Mouse (Mus musculus): ENCODE measurements around the gene Gm4969.

Gm4969 gene

DNA sequence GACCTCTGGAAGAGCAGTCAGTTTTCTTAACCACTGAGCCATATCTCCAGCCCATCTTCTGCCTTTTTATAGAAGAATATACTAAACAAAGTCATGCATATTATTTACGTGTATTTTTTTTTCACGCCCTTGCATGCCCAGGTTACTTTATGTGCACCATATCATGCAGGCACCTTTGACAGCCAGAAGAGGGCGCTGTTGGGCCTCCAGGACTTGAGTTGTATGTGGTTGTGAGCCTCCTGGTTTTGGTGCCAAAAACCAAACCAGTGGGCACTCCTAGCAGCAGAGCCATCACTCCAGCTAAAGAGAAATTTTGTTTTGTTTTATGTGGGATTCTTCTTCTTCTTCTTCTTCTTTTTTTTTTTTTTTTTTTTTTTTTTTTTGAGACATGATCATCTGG, 48.7 kb downstream of the Gm4969 start:
- no peak for DNase-seq (ENCODE audit: low spot score)

GRCm38 (mm10) chr7:19068707-19069106, 49.5 kb downstream of the Gm4969 start:
- peak; percentile 80 for DNase-seq (ENCODE audit: low spot score)

- DNase-seq (ENCODE audit: low spot score) = no peak
These were observed 50.2 kb downstream of the Gm4969 start for GRCm38 (mm10) chr7:19067935-19068334.

DNA sequence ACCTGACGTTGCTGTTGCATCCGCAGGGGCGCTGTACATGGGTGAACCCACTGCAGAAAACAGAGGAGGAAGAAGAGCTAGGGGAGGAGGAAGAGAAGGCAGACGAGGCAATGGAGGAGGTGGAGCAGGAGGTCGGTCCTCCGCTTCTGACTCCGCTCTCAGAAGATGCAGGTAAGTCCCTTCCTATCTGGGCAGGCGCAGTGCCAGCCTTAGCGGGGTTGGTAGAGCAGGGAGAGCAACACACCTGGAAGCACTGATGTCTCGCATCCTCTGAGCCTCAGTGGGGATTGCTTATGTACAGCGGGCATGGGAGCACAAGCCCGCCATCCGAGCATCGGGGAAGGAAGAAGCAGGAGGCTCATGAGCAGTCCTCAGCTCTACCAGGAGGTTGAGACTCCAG, 51.1 kb downstream of the Gm4969 start:
- no peak for DNase-seq (ENCODE audit: low spot score)

DNA sequence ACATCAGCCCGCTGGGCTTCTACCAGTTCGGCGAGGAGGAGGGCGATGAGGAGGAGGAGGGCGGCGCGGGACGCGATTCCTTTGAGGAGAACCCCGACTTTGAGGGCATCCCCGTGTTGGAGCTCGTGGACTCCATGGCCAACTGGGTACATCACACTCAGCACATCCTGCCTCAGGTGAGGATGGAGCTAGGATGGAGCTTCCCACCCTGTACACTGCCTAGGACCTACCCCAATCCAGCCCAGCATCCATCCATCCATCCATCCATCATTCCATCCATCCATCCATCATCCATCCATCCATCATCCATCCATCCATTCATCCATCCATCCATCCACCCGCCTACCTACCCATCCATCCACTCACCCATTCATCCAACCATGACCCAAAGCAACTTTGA, 52.3 kb downstream of the Gm4969 start:
- DNase-seq (ENCODE audit: low spot score) = no peak

- DNase-seq (ENCODE audit: low spot score) = no peak
These were observed 60.8 kb downstream of the Gm4969 start for GRCm38 (mm10) chr7:19057405-19057804.

GRCm38 (mm10) chr7:19055108-19055507, 63.1 kb downstream of the Gm4969 start:
- no peak for DNase-seq (ENCODE audit: low spot score)

DNA sequence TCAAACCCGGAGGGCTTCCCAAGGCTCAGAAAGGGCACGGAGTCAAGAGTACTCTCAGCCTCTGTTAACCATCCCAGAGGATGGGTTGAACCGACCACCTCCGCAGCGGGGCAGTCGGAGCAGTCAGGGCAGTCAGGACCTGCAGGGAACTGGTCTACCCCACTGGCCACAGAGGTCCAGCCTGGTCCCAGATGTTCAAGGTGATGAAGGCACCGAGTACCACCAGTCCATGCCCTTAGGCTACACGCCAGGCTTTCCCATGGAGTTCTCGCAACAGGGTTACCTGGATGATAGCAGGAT, 63.4 kb downstream of the Gm4969 start:
- DNase-seq (ENCODE audit: low spot score) = no peak

DNA sequence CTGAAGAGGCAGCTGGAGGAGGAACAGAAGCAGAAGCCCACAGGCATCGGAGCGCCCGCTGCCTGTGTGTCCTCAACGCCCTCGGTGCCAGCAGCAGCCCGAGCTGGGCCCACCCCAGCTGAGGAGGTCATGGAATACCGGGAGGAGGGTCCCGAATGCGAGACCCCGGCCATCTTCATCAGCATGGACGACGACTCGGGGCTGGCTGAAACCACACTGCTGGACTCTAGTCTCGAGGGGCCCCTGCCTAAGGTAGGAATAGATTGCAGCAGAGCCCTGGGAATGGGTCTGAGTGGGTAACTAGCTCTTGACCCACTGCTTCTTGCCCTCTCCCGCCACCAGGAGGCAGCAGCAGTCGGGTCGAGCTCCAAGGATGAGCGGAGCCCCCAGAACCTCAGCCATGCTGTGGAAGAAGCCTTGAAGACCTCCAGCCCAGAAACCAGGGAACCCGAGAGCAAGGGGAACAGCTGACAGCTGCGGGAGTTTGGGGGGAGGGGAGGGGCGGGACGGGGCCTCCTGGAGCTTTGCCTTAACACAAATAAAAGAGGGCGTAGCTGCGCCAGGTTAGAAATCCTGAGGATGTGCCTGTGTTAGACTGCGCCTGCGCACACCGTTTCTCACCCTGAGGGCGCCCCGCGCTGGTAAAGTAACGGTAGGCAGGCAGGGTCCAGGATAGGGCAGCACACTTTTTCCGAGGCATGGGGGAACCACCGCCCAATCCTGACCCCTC, 64.0 kb downstream of the Gm4969 start, which contains the start of gene Rsph6a:
Gene Rsph6a (plus strand): TSS at position 644 of the 730 bp plus-strand sequence.
- peak; percentile 16 for DNase-seq (ENCODE audit: low spot score)

- no peak for DNase-seq (ENCODE audit: low spot score)
These were observed 65.0 kb downstream of the Gm4969 start for GRCm38 (mm10) chr7:19053136-19053532.

DNA sequence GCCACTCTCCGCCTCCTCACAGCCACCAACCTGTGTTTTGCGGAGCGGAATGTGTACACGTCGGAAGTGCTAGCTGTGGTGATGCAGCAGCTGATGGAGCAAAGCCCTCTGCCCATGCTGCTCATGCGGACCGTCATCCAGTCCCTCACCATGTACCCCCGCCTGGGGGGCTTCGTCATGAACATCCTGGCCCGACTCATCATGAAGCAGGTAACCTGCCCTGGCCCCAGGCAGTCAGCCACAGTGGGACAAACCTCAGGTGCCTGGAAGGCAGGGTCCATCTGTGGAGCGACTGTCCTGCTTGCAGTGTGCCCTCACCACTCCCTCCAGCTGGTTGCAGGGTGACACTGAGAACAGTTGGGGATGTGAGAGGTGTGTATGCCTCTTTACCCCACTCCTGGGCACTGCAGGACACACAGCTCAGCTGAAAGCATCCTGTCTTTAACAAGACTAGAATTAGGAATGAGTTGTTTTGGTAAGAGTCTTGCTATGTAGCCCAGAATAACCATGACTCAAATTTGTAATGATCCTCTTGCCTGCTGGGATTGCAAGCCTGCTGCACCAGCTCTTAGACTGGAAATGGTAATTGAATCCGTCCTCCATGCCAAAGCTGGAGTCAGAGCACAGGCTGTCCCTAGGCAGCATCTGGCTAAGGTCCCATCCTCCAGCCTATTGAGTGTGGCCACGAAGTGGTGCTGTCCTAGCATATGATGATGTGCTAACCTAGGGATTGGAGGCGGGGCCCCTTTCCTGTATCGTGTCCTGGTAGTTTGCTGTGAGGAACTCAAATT, 65.6 kb downstream of the Gm4969 start:
- peak; percentile 36 for DNase-seq (ENCODE audit: low spot score)

DNA sequence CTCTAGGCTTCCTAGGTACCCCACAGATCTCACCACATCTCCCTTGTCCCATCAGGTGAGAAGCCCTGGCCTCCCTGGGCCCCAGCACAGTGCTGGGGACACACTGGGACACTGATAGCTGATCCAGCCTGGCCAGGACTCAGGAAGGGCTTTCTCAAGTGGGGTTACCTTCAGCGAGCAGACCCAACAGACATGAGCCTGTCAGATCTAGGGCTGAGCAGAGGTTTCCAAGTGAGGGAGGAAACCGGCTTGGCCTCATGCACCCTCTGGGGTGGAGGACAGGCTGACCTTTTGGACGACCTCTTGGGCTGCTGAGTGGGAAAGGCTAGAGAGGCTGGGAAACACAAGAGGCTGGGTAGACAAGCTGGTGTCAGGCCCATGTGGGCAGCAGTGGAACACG, 67.0 kb downstream of the Gm4969 start:
- DNase-seq (ENCODE audit: low spot score) = no peak

GRCm38 (mm10) chr7:19050172-19050571, 68.0 kb downstream of the Gm4969 start:
- no peak for DNase-seq (ENCODE audit: low spot score)

DNA sequence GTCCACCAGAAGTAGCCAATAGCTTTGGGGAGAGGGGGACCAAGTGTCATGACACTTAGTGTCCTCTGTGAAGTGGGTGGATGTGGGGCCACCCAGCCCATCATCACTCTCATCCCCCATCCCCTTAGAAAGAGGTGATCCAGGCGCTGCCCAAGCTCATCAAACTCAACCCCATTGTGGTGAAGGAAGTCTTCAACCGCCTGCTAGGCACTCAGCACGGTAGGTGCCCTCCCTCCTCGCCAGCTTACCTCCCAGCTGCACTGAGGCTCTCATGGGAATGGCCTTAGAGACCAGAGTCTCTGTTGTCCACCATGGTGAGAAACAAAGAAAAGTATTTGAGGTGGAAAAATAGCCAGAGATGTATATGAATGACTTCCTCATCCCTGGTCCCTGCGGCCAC, 68.9 kb downstream of the Gm4969 start:
- no peak for DNase-seq (ENCODE audit: low spot score)
